Mouse (Mus musculus): ENCODE data around the gene Prps1l3. TPM values are rescaled to one million over a fixed set of nuclear protein-coding genes. Genes with fewer than 3 reads are reported as not detected.

The Prps1l3 gene
- total RNA-seq (2014; rRNA removed) (18.9 and 23.3 TPM in 2 replicates), polyA plus RNA-seq (2015; fragmentation: Nextera tagmentation; extraction: Ambion mirVana) (15.1 and 15.8 TPM in 2 replicates)

DNA sequence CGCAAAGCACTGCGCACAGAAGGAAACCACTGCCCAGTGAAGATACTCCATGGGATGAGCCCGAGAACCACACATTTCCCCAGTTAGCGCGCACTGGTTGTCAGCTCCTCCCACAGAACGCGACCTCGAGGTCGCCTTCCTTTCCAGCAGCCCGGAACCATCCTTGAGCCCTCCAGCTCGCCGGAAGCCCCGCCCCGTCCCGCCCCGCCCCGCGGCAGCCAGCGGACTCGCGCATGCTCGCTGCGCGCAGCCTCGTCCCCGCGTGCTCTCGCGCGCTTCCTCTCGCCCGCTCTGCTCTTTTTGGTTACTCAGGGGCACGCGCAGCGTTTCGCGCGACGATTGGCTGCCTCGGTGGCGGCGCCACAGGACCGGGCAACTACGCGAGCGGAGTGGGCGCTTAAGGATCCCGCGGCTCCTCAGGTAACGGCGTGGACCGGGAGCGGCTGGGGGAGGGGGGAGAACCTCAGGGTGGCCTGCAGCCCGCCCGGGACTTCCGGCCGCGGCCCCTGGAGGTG, at the start of gene Prps1l3, which contains the start of gene Mipol1:
Prps1l3 (plus strand) TSS at position 221 of the 515 bp plus-strand sequence.
Mipol1 (plus strand) TSS at position 236 of the 515 bp plus-strand sequence.
- ATAC-seq (peak; percentile 98), DNase-seq (ENCODE audit: low spot score) (peak; percentile 96)
- WGBS: 1% methylated on average over 58 of the region's 58 CpGs
- Histone ChIP-seq H3K36me3 (ENCODE audit: insufficient read depth, low read length) (no peaks in the 10 kb centered on the region), H3K4me3 (ENCODE audit: low read length) (peak within 1 kb of the TSS; percentile 81), H3K4me2 (ENCODE audit: low read depth, low read length) (peak within 1 kb of the TSS; percentile 81), H3K27ac (peak within 1 kb of the TSS; percentile 79), H3K27me3 (ENCODE audit: insufficient read depth, low read length) (no peaks in the 10 kb centered on the region), H3K4me1 (ENCODE audit: insufficient read depth, low read length) (no peaks in the 10 kb centered on the region), H3K9ac (replicated peaks; ENCODE audit: low read length) (peak within 1 kb of the TSS; percentile 67), H3K9me3 (ENCODE audit: low read length) (no peaks in the 10 kb centered on the region)
- TF ChIP-seq CTCF (IDR thresholded peaks at IDR 0.05; ENCODE audit: low read depth): no peak

DNA sequence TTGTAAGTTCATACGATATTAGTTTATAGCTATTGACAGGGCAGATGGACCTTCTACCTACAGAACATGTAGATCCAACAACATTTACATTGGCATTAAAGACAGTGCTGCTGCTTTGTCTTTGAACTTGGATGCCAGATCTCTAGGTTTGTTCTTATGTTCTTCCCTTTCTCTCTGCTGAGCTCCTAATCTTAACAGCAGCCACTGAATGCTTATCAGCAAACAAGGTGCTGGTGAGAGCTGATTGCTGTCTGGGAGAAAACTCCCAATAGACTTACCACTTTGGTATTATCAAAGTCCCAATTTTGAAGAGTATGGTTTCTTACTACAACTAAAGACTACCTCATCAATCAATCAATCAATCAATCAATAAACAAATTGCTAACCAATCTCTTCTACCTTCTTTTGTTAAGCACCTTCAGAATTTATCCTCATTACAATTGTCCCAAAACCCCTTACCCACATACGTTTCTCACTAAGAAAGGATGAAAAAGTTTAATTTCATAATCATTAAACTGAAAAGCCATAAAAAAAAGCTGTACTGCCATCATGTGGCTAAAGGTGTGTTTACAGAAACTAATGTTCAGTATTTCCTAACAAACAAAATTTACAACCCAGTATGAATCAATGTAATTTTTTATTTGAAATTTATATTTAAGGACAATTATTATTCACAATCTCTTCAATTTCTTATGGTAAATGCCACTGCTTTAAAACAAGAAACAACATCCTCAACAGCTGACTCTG, 45.6 kb upstream of the Prps1l3 start:
- WGBS: 53% methylated on average over 2 of the region's 2 CpGs
- Histone ChIP-seq H3K4me3 (ENCODE audit: low read length) (no peak overlapping the region), H3K36me3 (ENCODE audit: insufficient read depth, low read length) (no peaks in the 10 kb centered on the region), H3K27me3 (ENCODE audit: insufficient read depth, low read length) (no peaks in the 10 kb centered on the region), H3K27ac (no peak overlapping the region), H3K9ac (replicated peaks; ENCODE audit: low read length) (no peak overlapping the region), H3K9me3 (ENCODE audit: low read length) (no peaks in the 10 kb centered on the region), H3K4me1 (ENCODE audit: insufficient read depth, low read length) (no peaks in the 10 kb centered on the region), H3K4me2 (ENCODE audit: low read depth, low read length) (no peak overlapping the region)
- TF ChIP-seq CTCF (IDR thresholded peaks at IDR 0.05; ENCODE audit: low read depth): peak; percentile 45
- ATAC-seq (no peak), DNase-seq (ENCODE audit: low spot score) (peak; percentile 45)

- Histone ChIP-seq H3K27me3 (ENCODE audit: insufficient read depth, low read length) (no peaks in the 10 kb centered on the region), H3K4me3 (ENCODE audit: low read length) (no peak overlapping the region), H3K27ac (no peak overlapping the region), H3K4me1 (ENCODE audit: insufficient read depth, low read length) (no peaks in the 10 kb centered on the region), H3K4me2 (ENCODE audit: low read depth, low read length) (no peak overlapping the region), H3K9ac (replicated peaks; ENCODE audit: low read length) (no peak overlapping the region), H3K36me3 (ENCODE audit: insufficient read depth, low read length) (no peaks in the 10 kb centered on the region), H3K9me3 (ENCODE audit: low read length) (no peaks in the 10 kb centered on the region)
- TF ChIP-seq CTCF (IDR thresholded peaks at IDR 0.05; ENCODE audit: low read depth): peak; percentile 68
- DNase-seq (ENCODE audit: low spot score) (peak; percentile 57), ATAC-seq (no peak)
- WGBS: 0% methylated on average over 1 of the region's 1 CpGs
Observed at GRCm38 (mm10) chr12:57185475-57185874, 44.7 kb upstream of the Prps1l3 start.

- DNase-seq (ENCODE audit: low spot score): no peak
- Histone ChIP-seq H3K4me3 (ENCODE audit: low read length) (no peak overlapping the region), H3K9ac (replicated peaks; ENCODE audit: low read length) (no peak overlapping the region), H3K27me3 (ENCODE audit: insufficient read depth, low read length) (no peaks in the 10 kb centered on the region), H3K27ac (no peak overlapping the region), H3K4me2 (ENCODE audit: low read depth, low read length) (no peak overlapping the region), H3K4me1 (ENCODE audit: insufficient read depth, low read length) (no peaks in the 10 kb centered on the region), H3K9me3 (ENCODE audit: low read length) (no peaks in the 10 kb centered on the region), H3K36me3 (ENCODE audit: insufficient read depth, low read length) (no peaks in the 10 kb centered on the region)
- ATAC-seq: no peak
- TF ChIP-seq CTCF (IDR thresholded peaks at IDR 0.05; ENCODE audit: low read depth): no peak
- 74% methylated on average over 2 of the region's 2 CpGs for whole genome bisulfite sequencing
Observed at GRCm38 (mm10) chr12:57186126-57186525, 44.1 kb upstream of the Prps1l3 start.

DNA sequence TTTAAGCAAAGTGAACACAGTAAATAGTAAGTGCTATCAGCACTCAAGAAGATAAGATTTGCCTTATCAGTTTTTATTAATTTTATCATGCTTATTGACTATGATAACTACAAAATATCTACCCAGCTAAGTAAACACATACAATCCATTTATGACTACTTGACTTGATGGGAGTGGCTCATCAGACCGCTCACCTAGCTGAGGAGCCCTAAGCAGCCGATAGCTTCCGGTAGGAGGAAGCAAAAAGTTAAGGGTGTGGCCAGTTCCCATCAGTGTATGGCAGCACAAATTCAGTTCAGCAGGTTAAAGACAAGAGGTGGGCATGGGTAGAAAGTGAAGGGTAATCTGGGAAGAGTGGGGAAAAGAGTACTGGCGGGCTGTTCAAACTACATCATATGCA, 43.2 kb upstream of the Prps1l3 start:
- Histone ChIP-seq H3K27ac (no peak overlapping the region), H3K9ac (replicated peaks; ENCODE audit: low read length) (no peak overlapping the region), H3K9me3 (ENCODE audit: low read length) (no peaks in the 10 kb centered on the region), H3K4me2 (ENCODE audit: low read depth, low read length) (no peak overlapping the region), H3K4me1 (ENCODE audit: insufficient read depth, low read length) (no peaks in the 10 kb centered on the region), H3K4me3 (ENCODE audit: low read length) (no peak overlapping the region), H3K36me3 (ENCODE audit: insufficient read depth, low read length) (no peaks in the 10 kb centered on the region), H3K27me3 (ENCODE audit: insufficient read depth, low read length) (no peaks in the 10 kb centered on the region)
- no peak for DNase-seq (ENCODE audit: low spot score)
- 91% methylated on average over 4 of the region's 4 CpGs for WGBS
- no peak for ATAC-seq
- no peak for TF ChIP-seq CTCF (IDR thresholded peaks at IDR 0.05; ENCODE audit: low read depth)

- H3K27ac ChIP-seq: no peak overlapping the region
- DNase-seq (ENCODE audit: low spot score) (peak; percentile 21), ATAC-seq (0 out of 2 replicates have a peak, but pooled peaks have one; percentile 61)
- no peaks in the 10 kb centered on the region for H3K4me1 ChIP-seq (ENCODE audit: insufficient read depth, low read length)
- H3K4me2 ChIP-seq (ENCODE audit: low read depth, low read length): no peak overlapping the region
- H3K36me3 ChIP-seq (ENCODE audit: insufficient read depth, low read length): no peaks in the 10 kb centered on the region
- no peak overlapping the region for H3K9ac ChIP-seq (replicated peaks; ENCODE audit: low read length)
- H3K4me3 ChIP-seq (ENCODE audit: low read length): no peak overlapping the region
- H3K27me3 ChIP-seq (ENCODE audit: insufficient read depth, low read length): peaks cover 4% of the 10 kb centered on the region; the same call in 1 of the 2 replicates
- 22% methylated on average over 3 of the region's 3 CpGs for whole genome bisulfite sequencing
- no peaks in the 10 kb centered on the region for H3K9me3 ChIP-seq (ENCODE audit: low read length)
- peak; percentile 42; the same call in 1 of the 2 replicates for TF ChIP-seq CTCF (IDR thresholded peaks at IDR 0.05; ENCODE audit: low read depth)
Observed at GRCm38 (mm10) chr12:57194609-57195008, 35.6 kb upstream of the Prps1l3 start.

- Histone ChIP-seq H3K9ac (replicated peaks; ENCODE audit: low read length) (peak overlapping the region; percentile 39; the same call in 1 of the 2 replicates), H3K27ac (no peak overlapping the region)
- no peak for ATAC-seq
Observed at GRCm38 (mm10) chr12:57196286-57196607, 34.0 kb upstream of the Prps1l3 start.

More at GRCm38 (mm10) chr12:57196286-57196607, 34.0 kb upstream of the Prps1l3 start:
- peak overlapping the region; percentile 47 for H3K4me3 ChIP-seq (ENCODE audit: low read length)
- WGBS: 13% methylated on average over 8 of the region's 8 CpGs
- DNase-seq (ENCODE audit: low spot score): no peak
- TF ChIP-seq CTCF (IDR thresholded peaks at IDR 0.05; ENCODE audit: low read depth): no peak
- H3K27me3 ChIP-seq (ENCODE audit: insufficient read depth, low read length): peaks cover 4% of the 10 kb centered on the region; the same call in 1 of the 2 replicates
- H3K4me2 ChIP-seq (ENCODE audit: low read depth, low read length): peak overlapping the region; percentile 78
- no peaks in the 10 kb centered on the region for H3K9me3 ChIP-seq (ENCODE audit: low read length)
- no peaks in the 10 kb centered on the region for H3K36me3 ChIP-seq (ENCODE audit: insufficient read depth, low read length)
- no peaks in the 10 kb centered on the region for H3K4me1 ChIP-seq (ENCODE audit: insufficient read depth, low read length)
